Mouse (Mus musculus): Measurements from ENCODE around the gene Ppard.
"Not testable (repeated sequence)": the region's sequence is repeated elsewhere in the genome, so short reads cannot be mapped to it uniquely, and the experiment has no call there.

Gene Ppard

GRCm38 (mm10) chr17:28313880-28314225 is 81.4 kb downstream of the Ppard start:
- no peak for DNase-seq (ENCODE audit: low spot score)

DNA sequence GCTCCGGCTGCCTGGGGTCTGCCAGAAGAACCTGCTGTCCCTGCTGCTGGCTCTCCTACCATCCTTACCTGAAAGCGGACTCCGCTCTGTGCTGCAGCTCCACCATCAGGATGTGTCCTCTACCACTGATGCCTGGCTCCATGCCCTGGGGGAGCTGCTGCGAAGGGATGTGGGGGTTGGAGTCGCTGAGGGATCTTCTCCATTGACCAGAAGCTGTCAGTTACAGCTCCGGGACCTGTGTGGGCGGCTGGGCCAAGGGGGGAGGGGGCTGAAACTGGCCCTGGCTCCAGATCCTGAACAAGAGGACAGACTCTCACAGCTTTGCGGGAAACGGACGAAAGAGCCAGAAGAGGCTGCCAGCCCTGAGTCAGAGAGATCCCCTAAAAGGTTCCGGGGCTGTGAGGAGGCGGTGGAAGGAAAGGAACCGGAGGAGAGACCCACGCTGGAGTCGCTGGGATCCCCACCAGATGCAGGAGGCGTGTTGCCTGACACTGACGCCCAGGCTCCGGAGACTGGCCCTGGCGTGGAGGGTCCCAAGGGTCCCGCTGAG is 83.2 kb downstream of the Ppard start:
- no peak for DNase-seq (ENCODE audit: low spot score)

DNA sequence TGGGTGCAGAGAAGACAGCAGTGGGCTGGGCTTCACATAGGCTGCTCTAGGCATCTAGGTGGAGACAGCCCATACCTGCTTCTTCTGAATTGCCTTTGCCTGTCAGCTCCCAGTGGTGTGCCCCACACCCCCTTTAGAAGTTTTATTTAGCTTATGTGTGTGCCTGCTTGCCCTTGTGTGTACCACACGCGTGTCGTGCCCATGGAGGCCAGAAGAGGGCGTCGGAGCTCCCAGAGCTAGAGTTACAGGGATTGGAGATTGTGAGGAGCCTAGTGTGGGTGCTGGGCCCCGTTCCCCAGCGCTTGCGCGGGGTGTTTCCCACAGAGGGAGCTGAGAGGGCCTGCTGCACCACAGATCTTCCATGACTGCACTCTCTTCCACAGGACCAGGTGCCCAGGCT is 84.0 kb downstream of the Ppard start:
- no peak for DNase-seq (ENCODE audit: low spot score)

DNA sequence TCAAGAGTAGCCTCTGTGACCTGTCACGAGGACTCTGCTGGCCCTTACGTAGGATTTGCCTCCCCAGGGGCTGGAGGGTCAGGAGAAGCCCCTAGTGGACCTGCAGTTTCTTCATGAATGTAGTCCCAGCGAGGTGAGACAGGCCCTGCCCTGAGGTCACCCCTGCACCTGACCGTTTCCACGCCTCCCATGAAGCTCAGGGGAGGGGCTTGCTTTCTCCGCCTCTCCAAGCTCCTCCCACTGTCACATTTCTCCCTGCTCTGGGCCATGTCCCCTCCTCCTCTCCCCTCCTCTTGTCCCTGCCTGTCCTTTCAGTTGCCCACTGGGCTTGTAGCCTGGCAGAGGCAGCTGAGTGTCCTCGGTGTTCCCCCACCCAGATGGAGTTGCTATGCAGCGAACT is 84.6 kb downstream of the Ppard start:
- DNase-seq (ENCODE audit: low spot score) = no peak

GRCm38 (mm10) chr17:28317725-28318124 is 85.2 kb downstream of the Ppard start:
- DNase-seq (ENCODE audit: low spot score) = no peak

DNA sequence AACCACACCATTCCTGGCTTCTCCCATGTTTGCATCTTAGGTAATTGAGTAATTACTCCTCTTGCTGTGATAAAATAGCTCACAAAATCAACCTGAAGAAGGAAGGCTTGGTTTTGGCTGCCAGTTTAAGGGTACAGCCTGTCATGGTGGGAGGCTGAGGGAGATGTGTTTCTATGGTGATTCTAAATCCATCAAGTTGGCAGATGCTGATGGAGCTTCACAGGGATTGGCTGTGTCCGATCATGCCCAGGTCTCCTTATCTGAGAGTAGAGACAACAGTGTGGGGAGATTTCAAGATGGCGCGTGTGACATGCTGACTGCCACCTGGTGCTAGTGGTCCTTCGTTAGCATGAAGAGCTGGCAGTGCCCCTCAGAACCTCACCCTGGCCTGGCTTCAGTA is 89.2 kb downstream of the Ppard start:
- no peak for DNase-seq (ENCODE audit: low spot score)

- no peak for DNase-seq (ENCODE audit: low spot score)
Observed at GRCm38 (mm10) chr17:28323786-28324185, 91.3 kb downstream of the Ppard start.

GRCm38 (mm10) chr17:28324416-28324815 is 91.9 kb downstream of the Ppard start:
- not testable (repeated sequence) for DNase-seq (ENCODE audit: low spot score)

- DNase-seq (ENCODE audit: low spot score) = no peak
Observed at GRCm38 (mm10) chr17:28325751-28326150, 93.3 kb downstream of the Ppard start.

- no peak for DNase-seq (ENCODE audit: low spot score)
Observed at GRCm38 (mm10) chr17:28326951-28327350, 94.5 kb downstream of the Ppard start.

DNA sequence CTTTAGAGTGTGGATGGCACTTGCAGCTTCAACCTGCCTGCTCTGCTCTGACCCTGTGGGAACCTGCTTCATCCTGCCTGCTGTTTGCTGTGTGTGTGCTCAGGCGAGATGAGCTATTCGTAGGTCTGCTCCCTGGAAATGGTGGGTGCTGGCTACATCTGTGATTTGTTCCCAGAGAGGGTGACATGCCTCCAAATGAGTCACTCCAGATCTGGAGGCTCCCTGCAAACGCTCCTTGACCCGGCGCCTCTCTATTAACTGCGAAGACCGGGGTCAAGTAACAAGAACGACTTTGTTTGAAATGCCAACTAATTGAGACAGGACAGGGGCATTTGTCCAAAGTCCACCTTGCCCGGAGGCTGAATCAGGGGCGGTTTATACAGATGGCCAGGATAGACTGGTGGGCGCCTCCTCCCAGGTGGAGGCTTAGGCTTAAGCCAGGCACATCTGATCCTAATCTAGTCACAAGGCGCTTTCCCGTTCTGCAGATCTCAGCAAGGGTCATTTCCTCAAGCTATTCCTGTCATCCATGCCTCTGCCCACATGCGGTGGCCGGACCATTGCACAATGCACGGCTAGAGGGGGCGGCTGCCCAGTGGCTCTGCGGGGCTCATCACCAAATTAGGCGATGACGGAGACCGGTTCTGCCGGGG is 95.3 kb downstream of the Ppard start:
- DNase-seq (ENCODE audit: low spot score) = no peak

DNA sequence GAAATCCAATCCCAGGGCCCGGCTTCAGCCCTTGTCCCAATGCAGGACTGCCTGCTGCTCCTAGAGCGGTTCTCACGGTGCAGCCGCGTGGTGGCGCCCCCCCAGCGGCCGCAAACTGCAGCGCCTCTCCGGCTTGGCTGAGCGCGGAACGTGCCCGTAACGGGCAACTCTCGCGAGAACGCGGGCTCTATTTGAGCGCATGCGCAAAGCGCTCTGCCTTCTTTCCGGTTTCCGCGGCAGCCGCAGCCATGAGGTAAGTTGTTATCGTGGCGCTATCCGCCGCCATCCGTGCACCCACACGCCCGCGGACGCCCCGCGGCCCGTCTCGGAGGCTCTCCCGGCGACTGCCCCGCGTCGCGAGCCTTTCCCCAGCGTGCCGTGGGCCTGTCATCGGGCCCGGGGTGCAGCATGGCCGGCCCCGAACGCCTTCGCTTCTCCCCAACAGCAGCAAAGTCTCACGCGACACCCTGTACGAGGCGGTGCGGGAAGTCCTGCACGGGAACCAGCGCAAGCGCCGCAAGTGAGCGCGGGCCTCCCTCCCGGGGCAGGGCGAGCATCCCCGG is 95.9 kb downstream of the Ppard start, which contains the start of gene Rpl10a:
TSS of gene Rpl10a (plus strand) at position 106 of the 563 bp plus-strand sequence.
- DNase-seq (ENCODE audit: low spot score) = peak; percentile 98

- DNase-seq (ENCODE audit: low spot score) = no peak
Observed at GRCm38 (mm10) chr17:28328946-28329345, 96.4 kb downstream of the Ppard start.

DNA sequence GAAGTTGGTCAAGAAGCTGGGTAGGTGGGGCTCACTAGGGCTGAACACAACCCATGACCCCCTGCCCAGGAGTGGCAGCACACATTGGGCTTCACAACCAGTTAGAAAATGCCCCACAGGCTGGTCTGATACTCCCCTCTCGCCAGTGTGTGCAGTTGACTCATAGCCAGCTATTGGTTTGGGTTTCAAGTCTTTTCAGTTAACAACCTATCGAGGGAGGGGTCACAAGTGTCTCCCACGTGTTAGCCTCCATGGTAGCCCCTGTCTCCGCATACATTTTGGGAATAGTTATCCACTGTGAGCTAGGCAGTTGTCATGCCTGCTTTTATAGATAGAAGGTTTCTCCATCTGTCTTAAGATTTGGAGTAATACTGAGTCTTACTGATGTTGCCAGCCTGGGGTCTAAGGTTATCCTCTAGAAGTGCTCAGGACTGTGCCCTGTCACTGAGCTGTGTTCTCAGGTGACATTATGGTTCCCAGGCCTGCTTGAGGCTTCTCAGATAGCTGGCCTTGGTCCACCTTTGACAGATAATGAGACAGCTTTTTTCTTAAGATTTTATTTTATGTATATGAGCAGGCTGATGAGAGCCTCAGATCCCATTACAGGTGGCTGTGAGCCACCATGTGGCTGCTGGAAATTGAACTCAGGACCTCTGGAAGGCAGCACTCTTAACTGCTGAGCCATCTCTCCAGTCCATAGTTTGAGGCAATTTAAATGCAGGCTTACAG is 97.2 kb downstream of the Ppard start:
- no peak for DNase-seq (ENCODE audit: low spot score)

- DNase-seq (ENCODE audit: low spot score) = no peak
Observed at GRCm38 (mm10) chr17:28330232-28330546, 97.7 kb downstream of the Ppard start.

- DNase-seq (ENCODE audit: low spot score) = not testable (repeated sequence)
Observed at GRCm38 (mm10) chr17:28330590-28330989, 98.1 kb downstream of the Ppard start.

- no peak for DNase-seq (ENCODE audit: low spot score)
Observed at GRCm38 (mm10) chr17:28331241-28332112, 99.0 kb downstream of the Ppard start.

DNA sequence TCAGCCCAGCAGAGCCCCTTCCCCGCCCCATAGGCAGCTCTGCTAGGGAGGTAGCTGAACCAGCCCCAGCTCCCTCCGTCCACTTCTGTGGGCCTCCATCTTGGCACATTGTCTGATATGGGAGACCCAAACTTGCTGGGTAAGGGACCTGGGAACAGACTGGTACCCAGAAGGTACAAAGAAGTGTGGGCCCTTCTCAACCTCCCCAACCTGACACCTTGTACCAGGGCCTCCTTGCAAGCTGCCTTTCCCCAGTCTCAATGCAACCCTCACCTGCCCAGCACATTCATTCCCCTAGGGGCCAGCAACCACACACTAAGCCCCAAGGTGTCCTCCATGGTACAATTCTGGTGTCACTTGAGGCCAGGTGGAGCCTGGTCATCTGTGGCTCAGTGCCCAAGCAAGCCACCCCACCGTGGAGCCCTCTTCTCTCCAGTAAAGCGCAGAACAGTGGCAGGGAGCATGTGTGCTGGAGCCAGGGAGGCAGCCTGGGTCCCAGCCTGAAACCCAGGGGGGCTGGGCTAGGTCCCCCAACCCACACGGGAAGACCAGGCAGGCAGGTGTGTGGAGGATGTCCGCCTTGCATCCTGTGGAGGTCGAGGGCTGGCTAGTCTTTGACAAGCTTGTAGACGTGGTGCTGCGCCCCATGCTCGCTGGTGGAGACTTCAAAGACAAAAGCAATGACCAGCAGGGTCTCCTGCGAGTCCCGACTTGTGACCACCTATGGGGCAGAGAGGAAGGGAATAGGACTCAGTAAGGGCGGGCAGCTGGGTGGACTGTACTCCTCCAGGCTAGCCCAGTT is 99.8 kb downstream of the Ppard start:
- DNase-seq (ENCODE audit: low spot score) = no peak

DNA sequence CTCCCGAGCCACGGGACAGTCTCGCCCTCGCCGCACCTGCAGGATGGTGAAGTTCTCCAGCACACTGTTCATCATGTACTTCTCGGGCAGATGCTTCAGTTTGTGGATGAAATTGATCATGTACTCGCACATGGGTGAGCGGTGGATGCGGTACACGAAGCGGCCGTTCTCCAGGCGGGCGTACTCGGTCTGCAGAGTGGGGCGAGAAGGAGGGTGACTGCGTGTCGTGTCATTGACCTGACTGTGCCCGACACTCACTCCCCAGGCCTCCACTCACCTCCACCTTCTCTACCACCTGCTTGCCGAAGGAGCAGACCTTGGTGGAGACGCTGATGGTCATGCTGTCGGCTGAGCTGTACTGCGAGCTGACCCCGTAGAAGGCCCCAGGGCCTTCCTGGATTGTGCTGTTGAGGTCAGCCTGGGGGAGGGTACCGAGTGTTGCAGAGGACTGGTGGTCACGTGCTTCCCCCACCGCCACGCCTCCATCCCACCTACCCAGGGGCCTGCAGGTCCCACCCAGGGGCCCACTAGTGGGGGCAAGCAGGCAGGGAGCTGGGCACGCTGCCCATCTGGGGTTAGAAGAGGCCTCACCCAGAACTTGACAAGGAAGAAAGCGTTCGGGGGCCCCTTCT is 100.5 kb downstream of the Ppard start:
- no peak for DNase-seq (ENCODE audit: low spot score)

DNA sequence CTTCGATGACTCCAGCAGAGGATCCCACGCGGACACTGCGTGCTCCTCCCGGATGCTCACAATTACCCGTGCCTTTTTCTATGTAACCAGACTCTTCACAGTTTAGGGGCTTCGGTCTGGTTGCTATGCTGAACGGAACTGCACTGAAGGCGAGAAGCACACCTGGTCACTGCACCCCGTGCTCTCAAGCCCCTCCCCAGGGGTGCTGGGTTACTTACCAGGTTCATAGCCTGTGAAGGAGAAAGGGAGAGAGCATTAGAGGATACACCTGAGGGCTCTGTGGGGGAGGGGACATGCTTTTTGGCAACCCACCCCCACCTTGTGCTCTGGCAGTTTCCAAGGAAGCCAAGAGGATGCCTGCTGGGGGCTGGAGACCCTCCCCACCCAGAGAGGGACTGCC is 102.8 kb downstream of the Ppard start:
- no peak for DNase-seq (ENCODE audit: low spot score)

DNA sequence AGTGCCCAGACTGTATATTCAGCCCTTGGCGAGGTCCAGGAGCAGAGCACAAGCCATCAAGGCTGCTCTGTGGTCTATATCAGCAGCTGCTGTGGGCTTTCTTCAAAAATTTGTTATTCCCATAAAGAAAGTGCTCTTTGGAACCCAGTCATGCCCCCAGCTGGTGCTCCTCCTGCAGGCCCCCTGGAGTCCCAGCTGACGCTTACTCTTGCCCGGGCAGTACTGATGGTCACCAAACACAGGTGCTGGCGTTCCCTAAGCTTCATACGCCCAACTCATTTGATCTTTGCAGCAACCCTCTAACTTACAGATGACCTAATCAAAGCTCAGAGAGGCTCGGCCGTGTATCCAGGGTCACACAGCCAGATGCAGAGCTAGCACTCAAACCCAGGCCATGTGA is 105.0 kb downstream of the Ppard start:
- no peak for DNase-seq (ENCODE audit: low spot score)
